In the genomic region with DNA sequence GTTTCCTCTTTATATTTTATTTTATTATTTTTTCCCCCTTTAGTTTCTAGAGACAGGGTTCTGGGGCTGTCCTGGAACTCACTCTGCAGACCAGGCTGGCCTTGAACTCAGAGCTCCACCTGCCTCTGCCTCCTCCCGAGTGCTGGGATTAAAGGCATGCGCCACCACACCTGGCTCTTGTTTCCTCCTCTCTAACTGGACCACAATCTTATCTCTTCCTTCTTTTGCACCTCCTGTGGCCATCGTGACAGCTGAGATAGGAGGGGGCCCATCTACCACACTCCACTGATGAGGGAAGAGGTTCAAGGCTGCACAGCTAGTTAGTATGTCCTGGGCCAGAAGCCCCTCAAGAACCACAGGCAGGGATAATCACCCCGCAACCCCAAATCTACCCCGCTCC, we compare ENCODE assay signal across 26 mouse cellular contexts. TPM values are rescaled to one million over a fixed set of nuclear protein-coding genes. Genes with fewer than 3 reads are reported as not detected.
A peak's percentile ranks its signal among the peaks of the same experiment; 100 is the strongest.
DNase-seq lines count a peak whose midpoint lies in the region; ATAC-seq and TF ChIP-seq lines count a peak whose summit lies in the region.
"Had no signal": no experiment of that assay in that cellular context is flagged by ENCODE, and none has a peak within 500 bp of the region (broad histone marks: within the 10 kb centered on the region; RNA-seq: fewer than 3 reads in every experiment).

No protein-coding gene starts in this region.

- H3K9me3 ChIP-seq in heart, embryonic 16.5 days (replicated peaks; ENCODE audit: control insufficient read depth, low read length): no peaks in the 10 kb centered on the region
- H3K9me3 ChIP-seq in heart, embryonic 11.5 days (replicated peaks; ENCODE audit: control insufficient read depth, low read length): no peaks in the 10 kb centered on the region
- H3K9me3 ChIP-seq in lung, embryonic 15.5 days: no peaks in the 10 kb centered on the region
- H3K9me3 ChIP-seq in lung, postnatal 0 days (ENCODE audit: low read length): no peaks in the 10 kb centered on the region
- H3K9me3 ChIP-seq in embryonic facial prominence, embryonic 10.5 days: no peaks in the 10 kb centered on the region
- H3K9me3 ChIP-seq: forebrain, embryonic 13.5 days; hindbrain, embryonic 13.5 days; liver, embryonic 12.5 days had no signal

- ATAC-seq in heart, embryonic 16.5 days (replicated peaks; ENCODE audit: extremely low read depth, insufficient read depth, low FRiP score): no peak
- no peak for ATAC-seq in heart, embryonic 11.5 days (replicated peaks; ENCODE audit: insufficient number of reproducible peaks, low FRiP score, low TSS enrichment)
- no peak for ATAC-seq in lung, embryonic 15.5 days (ENCODE audit: borderline replicate concordance, extremely low read depth, low FRiP score, low TSS enrichment)
- no peak for ATAC-seq in lung, postnatal 0 days
- ATAC-seq: activated CD4-positive, CD25-positive, alpha-beta regulatory T cell, adult 4 months; CD4-positive, CD25-positive, alpha-beta regulatory T cell, adult 4 months; forebrain, embryonic 13.5 days; liver, embryonic 12.5 days had no signal

- TF ChIP-seq CTCF in lung, postnatal 0 days (IDR thresholded peaks at IDR 0.05): no peak

- H3ac ChIP-seq in myocyte (ENCODE audit: control insufficient read depth, insufficient read length): no peak overlapping the region

- TF ChIP-seq EP300 in lung, postnatal 0 days (IDR thresholded peaks at IDR 0.05): no peak

- H3K27me3 ChIP-seq in heart, embryonic 16.5 days (ENCODE audit: control insufficient read depth, insufficient read depth, low read length): no peaks in the 10 kb centered on the region
- peaks cover 7% of the 10 kb centered on the region; the same call in 1 of the 2 replicates for H3K27me3 ChIP-seq in heart, embryonic 11.5 days (ENCODE audit: control insufficient read depth, insufficient read depth, low read length)
- no peaks in the 10 kb centered on the region for H3K27me3 ChIP-seq in lung, embryonic 15.5 days
- no peaks in the 10 kb centered on the region for H3K27me3 ChIP-seq in lung, postnatal 0 days (replicated peaks; ENCODE audit: insufficient read depth, low read length)
- H3K27me3 ChIP-seq in embryonic facial prominence, embryonic 10.5 days (replicated peaks; ENCODE audit: low read depth, poor library complexity, severe bottlenecking): no peaks in the 10 kb centered on the region
- H3K27me3 ChIP-seq in myocyte (ENCODE audit: control insufficient read depth, insufficient read depth, insufficient read length): no peaks in the 10 kb centered on the region
- H3K27me3 ChIP-seq: forebrain, embryonic 13.5 days; hindbrain, embryonic 13.5 days had no signal

- peak overlapping the region; percentile 82 for H3K27ac ChIP-seq in heart, embryonic 16.5 days (ENCODE audit: low read length)
- H3K27ac ChIP-seq in heart, embryonic 11.5 days (ENCODE audit: low read depth, low read length): no peak overlapping the region
- peak overlapping the region; percentile 76; the same call in 1 of the 2 replicates for H3K27ac ChIP-seq in lung, embryonic 15.5 days
- no peak overlapping the region for H3K27ac ChIP-seq in lung, postnatal 0 days (ENCODE audit: low read length)
- H3K27ac ChIP-seq in embryonic facial prominence, embryonic 10.5 days (replicated peaks): peak overlapping the region; percentile 90
- H3K27ac ChIP-seq: forebrain, embryonic 13.5 days; hindbrain, embryonic 13.5 days; left cerebral cortex, adult 2 months had no signal

- H3K36me3 ChIP-seq in heart, embryonic 16.5 days (ENCODE audit: control insufficient read depth, insufficient read depth): no peaks in the 10 kb centered on the region
- no peaks in the 10 kb centered on the region for H3K36me3 ChIP-seq in heart, embryonic 11.5 days (ENCODE audit: control insufficient read depth, insufficient read depth, low read length)
- H3K36me3 ChIP-seq in lung, embryonic 15.5 days: no peaks in the 10 kb centered on the region
- no peaks in the 10 kb centered on the region for H3K36me3 ChIP-seq in lung, postnatal 0 days (ENCODE audit: insufficient read depth, low read length)
- H3K36me3 ChIP-seq in embryonic facial prominence, embryonic 10.5 days (replicated peaks): no peaks in the 10 kb centered on the region
- H3K36me3 ChIP-seq in myocyte (ENCODE audit: control insufficient read depth, insufficient read depth): no peaks in the 10 kb centered on the region
- H3K36me3 ChIP-seq: hindbrain, embryonic 13.5 days; liver, embryonic 12.5 days had no signal

- 60% methylated on average over 5 of the region's 5 CpGs for WGBS in heart, embryonic 16.5 days
- WGBS in heart, embryonic 11.5 days (ENCODE audit: insufficient replicate concordance): 54% methylated on average over 5 of the region's 5 CpGs
- 71% methylated on average over 5 of the region's 5 CpGs for WGBS in lung, embryonic 15.5 days
- 67% methylated on average over 5 of the region's 5 CpGs for WGBS in lung, postnatal 0 days
- WGBS in embryonic facial prominence, embryonic 10.5 days: 86% methylated on average over 5 of the region's 5 CpGs

- H3K79me2 ChIP-seq in myocyte (ENCODE audit: control insufficient read depth, insufficient read depth): peaks cover 11% of the 10 kb centered on the region

- H3K9ac ChIP-seq in heart, embryonic 16.5 days (ENCODE audit: low read length): no peak overlapping the region
- no peak overlapping the region for H3K9ac ChIP-seq in heart, embryonic 11.5 days (ENCODE audit: low read depth, low read length)
- H3K9ac ChIP-seq in lung, embryonic 15.5 days: no peak overlapping the region
- no peak overlapping the region for H3K9ac ChIP-seq in lung, postnatal 0 days (replicated peaks; ENCODE audit: low read depth)
- H3K9ac ChIP-seq: forebrain, embryonic 13.5 days; hindbrain, embryonic 13.5 days; liver, embryonic 12.5 days had no signal

- H3K4me3 ChIP-seq in heart, embryonic 16.5 days (ENCODE audit: low read length): no peak overlapping the region
- no peak overlapping the region for H3K4me3 ChIP-seq in heart, embryonic 11.5 days (ENCODE audit: low read depth, low read length)
- H3K4me3 ChIP-seq in lung, embryonic 15.5 days: no peak overlapping the region
- H3K4me3 ChIP-seq in lung, postnatal 0 days (ENCODE audit: low read depth, low read length): no peak overlapping the region
- no peak overlapping the region for H3K4me3 ChIP-seq in embryonic facial prominence, embryonic 10.5 days
- peak overlapping the region; percentile 5 for H3K4me3 ChIP-seq in myocyte
- H3K4me3 ChIP-seq: forebrain, embryonic 13.5 days; hindbrain, embryonic 13.5 days; left cerebral cortex, adult 2 months; liver, embryonic 12.5 days had no signal

- DNase-seq in lung, postnatal 0 days (ENCODE audit: low spot score): no peak
- no peak for DNase-seq in embryonic facial prominence, embryonic 10.5 days (ENCODE audit: low spot score)
- DNase-seq in spleen, postnatal 14 days (ENCODE audit: low spot score in 2 of 2): no peak
- DNase-seq: adrenal gland, postnatal 10 days; cerebellum, adult 11 months; cerebellum, postnatal 25 days; embryo, embryonic 11 days; kidney, adult 9 months; left cerebral cortex, postnatal 4 days; lung, adult 2 months; lung, postnatal 4 days; right cerebral cortex, postnatal 4 days; thymus, postnatal 25 days had no signal

- no peak for TF ChIP-seq POLR2A in myocyte (IDR thresholded peaks at IDR 0.05; ENCODE audit: insufficient read length, low read depth)

- H3K4me1 ChIP-seq in heart, embryonic 16.5 days (ENCODE audit: control insufficient read depth, insufficient read depth, low read length): peaks cover 11% of the 10 kb centered on the region
- H3K4me1 ChIP-seq in heart, embryonic 11.5 days (ENCODE audit: control insufficient read depth, insufficient read depth, low read length): peaks cover 22% of the 10 kb centered on the region
- H3K4me1 ChIP-seq in lung, embryonic 15.5 days: peaks cover 33% of the 10 kb centered on the region
- 0 out of 2 replicates have a peak, but pooled peaks cover 3% of the 10 kb centered on the region for H3K4me1 ChIP-seq in lung, postnatal 0 days (ENCODE audit: insufficient read depth, low read depth, low read length)
- H3K4me1 ChIP-seq in embryonic facial prominence, embryonic 10.5 days: peaks cover 75% of the 10 kb centered on the region

- H3K4me2 ChIP-seq in heart, embryonic 16.5 days (ENCODE audit: low read depth, low read length): no peak overlapping the region
- no peak overlapping the region for H3K4me2 ChIP-seq in heart, embryonic 11.5 days
- H3K4me2 ChIP-seq in lung, embryonic 15.5 days: no peak overlapping the region
- no peak overlapping the region for H3K4me2 ChIP-seq in lung, postnatal 0 days (replicated peaks; ENCODE audit: low read depth, low read length)
- peak overlapping the region; percentile 89 for H3K4me2 ChIP-seq in myocyte (ENCODE audit: low read depth)
- H3K4me2 ChIP-seq: forebrain, embryonic 13.5 days; hindbrain, embryonic 13.5 days; liver, embryonic 12.5 days had no signal

RNA-seq across cellular contexts. Expression of a gene that starts 8.5 kb away (rescaled TPM):
- 6.1 and 6.6 TPM in 2 replicates for polyA plus RNA-seq in heart, embryonic 16.5 days (2015; fragmentation: Nextera tagmentation; extraction: Ambion mirVana)
- 0.52 and 0.83 TPM in 2 replicates for polyA plus RNA-seq in heart, embryonic 11.5 days (2014; fragmentation: Nextera tagmentation; extraction: Ambion mirVana)
- polyA plus RNA-seq in lung, embryonic 15.5 days (2015; fragmentation: Nextera tagmentation; extraction: Ambion mirVana): 7.6 and 8.6 TPM in 2 replicates
- polyA plus RNA-seq in lung, postnatal 0 days (2015; fragmentation: Nextera tagmentation; extraction: Ambion mirVana): 11.0 and 13.2 TPM in 2 replicates
- 0.45 and 0.72 TPM in 2 replicates for polyA plus RNA-seq in embryonic facial prominence, embryonic 10.5 days (2016; fragmentation: Nextera tagmentation; extraction: Ambion mirVana)
- 31.3 TPM for polyA plus RNA-seq in myocyte (2012; fragmentation: generic; extraction: Trizol)
- polyA plus RNA-seq: activated CD4-positive, CD25-positive, alpha-beta regulatory T cell, adult 4 months; CD4-positive, CD25-positive, alpha-beta regulatory T cell, adult 4 months; liver, embryonic 12.5 days had no signal

RNA-seq across cellular contexts. Expression of a gene that starts 13.4 kb away (rescaled TPM):
- 0.10 and 0.32 TPM in 2 replicates for polyA plus RNA-seq in heart, embryonic 16.5 days (2015; fragmentation: Nextera tagmentation; extraction: Ambion mirVana)
- polyA plus RNA-seq in heart, embryonic 11.5 days (2014; fragmentation: Nextera tagmentation; extraction: Ambion mirVana): not detected in 2 replicates
- polyA plus RNA-seq in lung, embryonic 15.5 days (2015; fragmentation: Nextera tagmentation; extraction: Ambion mirVana): 0.05 TPM in 2 replicates
- 0.04 TPM in 1 of 2 replicates, not detected in the other for polyA plus RNA-seq in lung, postnatal 0 days (2015; fragmentation: Nextera tagmentation; extraction: Ambion mirVana)
- polyA plus RNA-seq in embryonic facial prominence, embryonic 10.5 days (2016; fragmentation: Nextera tagmentation; extraction: Ambion mirVana): 0.05 TPM in 1 of 2 replicates, not detected in the other
- polyA plus RNA-seq in myocyte (2012; fragmentation: generic; extraction: Trizol): 8.2 TPM
- polyA plus RNA-seq: activated CD4-positive, CD25-positive, alpha-beta regulatory T cell, adult 4 months; brain, embryonic 14.5 days; CD4-positive, CD25-positive, alpha-beta regulatory T cell, adult 4 months; forebrain, embryonic 13.5 days; hindbrain, embryonic 13.5 days; liver, embryonic 12.5 days; neural tube, embryonic 11.5 days; testis, adult 2 months had no signal

RNA-seq across cellular contexts. Expression of a gene that starts 27.0 kb away (rescaled TPM):
- 0.10 and 0.33 TPM in 2 replicates for polyA plus RNA-seq in heart, embryonic 16.5 days (2015; fragmentation: Nextera tagmentation; extraction: Ambion mirVana)
- polyA plus RNA-seq in heart, embryonic 11.5 days (2014; fragmentation: Nextera tagmentation; extraction: Ambion mirVana): 0.07 TPM in 1 of 2 replicates, not detected in the other
- 0.13 and 0.30 TPM in 2 replicates for polyA plus RNA-seq in lung, embryonic 15.5 days (2015; fragmentation: Nextera tagmentation; extraction: Ambion mirVana)
- not detected in 2 replicates for polyA plus RNA-seq in lung, postnatal 0 days (2015; fragmentation: Nextera tagmentation; extraction: Ambion mirVana)
- 0.34 and 0.95 TPM in 2 replicates for polyA plus RNA-seq in embryonic facial prominence, embryonic 10.5 days (2016; fragmentation: Nextera tagmentation; extraction: Ambion mirVana)
- 0.02 TPM for polyA plus RNA-seq in myocyte (2012; fragmentation: generic; extraction: Trizol)
- polyA plus RNA-seq: activated CD4-positive, CD25-positive, alpha-beta regulatory T cell, adult 4 months; liver, embryonic 12.5 days had no signal

RNA-seq across cellular contexts. Expression of a gene that starts 37.7 kb away (rescaled TPM):
- 0.95 and 1.1 TPM in 2 replicates for polyA plus RNA-seq in heart, embryonic 16.5 days (2015; fragmentation: Nextera tagmentation; extraction: Ambion mirVana)
- 0.76 TPM in 1 of 2 replicates, not detected in the other for polyA plus RNA-seq in heart, embryonic 11.5 days (2014; fragmentation: Nextera tagmentation; extraction: Ambion mirVana)
- 0.67 and 1.1 TPM in 2 replicates for polyA plus RNA-seq in lung, embryonic 15.5 days (2015; fragmentation: Nextera tagmentation; extraction: Ambion mirVana)
- polyA plus RNA-seq in lung, postnatal 0 days (2015; fragmentation: Nextera tagmentation; extraction: Ambion mirVana): 1.1 and 1.8 TPM in 2 replicates
- 1.3 and 1.8 TPM in 2 replicates for polyA plus RNA-seq in embryonic facial prominence, embryonic 10.5 days (2016; fragmentation: Nextera tagmentation; extraction: Ambion mirVana)
- not detected for polyA plus RNA-seq in myocyte (2012; fragmentation: generic; extraction: Trizol)

Comparison
In these comparisons a context has a peak if more than half of its experiments do, and no peak if none do; other contexts are left out.
1. H3K27ac ChIP-seq: peak in heart, embryonic 16.5 days (single experiment), lung, embryonic 15.5 days (single experiment) and embryonic facial prominence, embryonic 10.5 days (single experiment); none in heart, embryonic 11.5 days (single experiment) and lung, postnatal 0 days (single experiment).